In genomic region chr17:35779466-35780205, GRCm38 (mm10) we compare ENCODE assay signal across 13 mouse cellular contexts. TPM values are rescaled to one million over a fixed set of nuclear protein-coding genes. Genes with fewer than 3 reads are reported as not detected.
DNase-seq lines count a peak whose midpoint lies in the region; ATAC-seq and TF ChIP-seq lines count a peak whose summit lies in the region.
"Had no signal": no experiment of that assay in that cellular context is flagged by ENCODE, and none has a peak within 500 bp of the region (broad histone marks: within the 10 kb centered on the region; RNA-seq: fewer than 3 reads in every experiment).

No protein-coding gene starts in this region.

- 60% methylated on average over 10 of the region's 10 CpGs for WGBS in intestine, embryonic 15.5 days
- WGBS in kidney, adult 2 months = 74% methylated on average over 10 of the region's 10 CpGs

- H3K9ac ChIP-seq in intestine, embryonic 15.5 days = no peak overlapping the region
- H3K9ac ChIP-seq: heart, embryonic 12.5 days; limb, embryonic 12.5 days had no signal

- TF ChIP-seq POLR2A in kidney, adult 2 months (IDR thresholded peaks at IDR 0.05; ENCODE audit: low read depth, low read length) = no peak

- peak overlapping the region; percentile 28; the same call in 1 of the 2 replicates for H3K27ac ChIP-seq in gastrocnemius, adult 2 months
- peak overlapping the region; percentile 1; the same call in 1 of the 2 replicates for H3K27ac ChIP-seq in intestine, embryonic 15.5 days
- no peak overlapping the region for H3K27ac ChIP-seq in kidney, adult 2 months (ENCODE audit: insufficient read depth, low read depth, low read length)
- H3K27ac ChIP-seq: limb, embryonic 12.5 days had no signal

- intact Hi-C loops in gastrocnemius, adult 2 months (cut with DNase I) = loop anchor here (5.0 kb wide), 1 partner anchor 33 kb away; no protein-coding TSS in a partner anchor

- H3K4me3 ChIP-seq in gastrocnemius, adult 2 months = no peak overlapping the region
- no peak overlapping the region for H3K4me3 ChIP-seq in intestine, embryonic 15.5 days (replicated peaks)
- H3K4me3 ChIP-seq in kidney, adult 2 months (ENCODE audit: insufficient read depth, low read depth, low read length) = no peak overlapping the region
- H3K4me3 ChIP-seq: heart, embryonic 12.5 days; limb, embryonic 12.5 days had no signal

- ATAC-seq in intestine, embryonic 15.5 days = no peak
- ATAC-seq: hindbrain, embryonic 16.5 days had no signal

- peaks cover 20% of the 10 kb centered on the region; the same call in 1 of the 2 replicates for H3K4me1 ChIP-seq in intestine, embryonic 15.5 days (replicated peaks)
- peaks cover 6% of the 10 kb centered on the region; the same call in 1 of the 2 replicates for H3K4me1 ChIP-seq in kidney, adult 2 months (ENCODE audit: control insufficient read depth, insufficient read depth, low read length)

- H3K9me3 ChIP-seq in intestine, embryonic 15.5 days = no peaks in the 10 kb centered on the region
- H3K9me3 ChIP-seq: heart, embryonic 12.5 days; limb, embryonic 12.5 days had no signal

- H3K27me3 ChIP-seq in intestine, embryonic 15.5 days (replicated peaks) = no peaks in the 10 kb centered on the region
- no peaks in the 10 kb centered on the region for H3K27me3 ChIP-seq in kidney, adult 2 months (replicated peaks; ENCODE audit: control insufficient read depth, insufficient read depth, low read length)
- H3K27me3 ChIP-seq: heart, embryonic 12.5 days; limb, embryonic 12.5 days had no signal

- no peak overlapping the region for H3K4me2 ChIP-seq in intestine, embryonic 15.5 days (replicated peaks)
- H3K4me2 ChIP-seq: heart, embryonic 12.5 days; limb, embryonic 12.5 days had no signal

- no peak for DNase-seq in gastrocnemius, adult 2 months
- DNase-seq in gastrocnemius, postnatal 10 days = no peak
- DNase-seq in 416B (ENCODE audit: low read depth) = peak; percentile 87
- peak; percentile 82 for DNase-seq in lung, postnatal 36 days
- DNase-seq in kidney, adult 2 months = no peak
- DNase-seq in thymus, postnatal 36 days = no peak
- DNase-seq in cerebellum, adult 18-20 months = no peak
- DNase-seq: kidney, postnatal 10 days; thymus, postnatal 4 days had no signal

- H3K36me3 ChIP-seq in intestine, embryonic 15.5 days = no peaks in the 10 kb centered on the region
- H3K36me3 ChIP-seq in kidney, adult 2 months (ENCODE audit: control insufficient read depth, insufficient read depth, low read length) = no peaks in the 10 kb centered on the region
- H3K36me3 ChIP-seq: heart, embryonic 12.5 days; limb, embryonic 12.5 days had no signal

- TF ChIP-seq CTCF in gastrocnemius, adult 2 months (IDR thresholded peaks at IDR 0.05) = no peak
- TF ChIP-seq CTCF in kidney, adult 2 months (conservative IDR thresholded peaks at IDR 0.05; ENCODE audit: insufficient read depth, insufficient read length, low read depth, low read length) = no peak

RNA-seq across cellular contexts. Expression of gene Ier3, which starts 41.8 kb away (rescaled TPM):
- total RNA-seq in gastrocnemius, adult 2 months (2021) = 1 to 10 TPM; 4.4 to 8.6 TPM
- 1 to 10 TPM; 4.5 to 5.8 TPM for total RNA-seq in gastrocnemius, postnatal 10 days (2021)
- 13.9 and 14.4 TPM in 2 replicates for polyA plus RNA-seq in intestine, embryonic 15.5 days (2015; fragmentation: Nextera tagmentation; extraction: Ambion mirVana)
- 26.3 and 28.4 TPM in 2 replicates for polyA plus RNA-seq in kidney, adult 2 months (2012; rRNA removed)

RNA-seq across cellular contexts. Expression of gene Flot1, which starts 43.4 kb away (rescaled TPM):
- total RNA-seq in gastrocnemius, adult 2 months (2021) = 10 to 100 TPM; 45.4 to 50.9 TPM
- total RNA-seq in gastrocnemius, postnatal 10 days (2021) = 10 to 100 TPM; 38.8 to 41.3 TPM
- polyA plus RNA-seq in intestine, embryonic 15.5 days (2015; fragmentation: Nextera tagmentation; extraction: Ambion mirVana) = 49.1 and 49.4 TPM in 2 replicates
- 45.3 and 45.7 TPM in 2 replicates for polyA plus RNA-seq in kidney, adult 2 months (2012; rRNA removed)

RNA-seq across cellular contexts. Expression of gene Tubb5, which starts 58.5 kb away (rescaled TPM):
- total RNA-seq in gastrocnemius, adult 2 months (2021) = 10 to 100 TPM; 29.7 to 40.0 TPM
- total RNA-seq in gastrocnemius, postnatal 10 days (2021) = 100 to 1,000 TPM; 205 to 251 TPM
- 729 and 776 TPM in 2 replicates for polyA plus RNA-seq in intestine, embryonic 15.5 days (2015; fragmentation: Nextera tagmentation; extraction: Ambion mirVana)
- 98.9 and 109 TPM in 2 replicates for polyA plus RNA-seq in kidney, adult 2 months (2012; rRNA removed)

Comparison
In these comparisons a context has a peak if more than half of its experiments do, and no peak if none do; other contexts are left out.
1. RNA of gene Tubb5, which starts 58.5 kb away (total RNA-seq): 205 to 251 TPM in gastrocnemius, postnatal 10 days; 29.7 to 40.0 TPM in gastrocnemius, adult 2 months; every median in the first group is over 4 times any median in the second.
2. DNase-seq: peak in 416B (single experiment) and lung, postnatal 36 days (single experiment); none in gastrocnemius, adult 2 months (single experiment), gastrocnemius, postnatal 10 days (single experiment), kidney, adult 2 months (single experiment), thymus, postnatal 36 days (0 of 2) and cerebellum, adult 18-20 months (0 of 2).